Mouse (Mus musculus) cerebellum, postnatal 25 days (tissue): ENCODE measurements around the gene Gprasp1.
"Not testable (repeated sequence)": the region's sequence is repeated elsewhere in the genome, so short reads cannot be mapped to it uniquely, and the experiment has no call there.

ENCODE experiments used
- DNase-seq, 2 experiments: peaks; one replicate each; pipeline ENCODE4 v3.0.0; 2021; ENCODE audit warnings: mixed read lengths in 2 of 2

Gprasp1 gene

GRCm38 (mm10) chrX:135742304-135743055 is at the start of gene Gprasp1, which contains the start of gene Armcx5:
Gene Gprasp1 (plus strand): TSS chrX:135742733.
Gene Armcx5 (plus strand): TSS chrX:135742733.
- peak; percentile 90 to 92 for DNase-seq

- DNase-seq = no peak
Measured at GRCm38 (mm10) chrX:135693633-135694032, 48.9 kb upstream of the Gprasp1 start, which contains the start of gene Tcp11x2. Gene Tcp11x2 (minus strand): TSS chrX:135693790.

- DNase-seq = no peak
Measured at GRCm38 (mm10) chrX:135703111-135703510, 39.4 kb upstream of the Gprasp1 start.

GRCm38 (mm10) chrX:135704349-135704748 is 38.2 kb upstream of the Gprasp1 start:
- DNase-seq = no peak

GRCm38 (mm10) chrX:135712845-135713244 is 29.7 kb upstream of the Gprasp1 start:
- no peak for DNase-seq

GRCm38 (mm10) chrX:135725161-135725560 is 17.4 kb upstream of the Gprasp1 start, which contains the start of gene Tmsb15a:
Gene Tmsb15a (minus strand): TSS chrX:135725261.
- no peak for DNase-seq

- DNase-seq = no peak
Measured at GRCm38 (mm10) chrX:135738730-135739520, 3.6 kb upstream of the Gprasp1 start.

- DNase-seq = no peak
Measured at GRCm38 (mm10) chrX:135743056-135743355, 473 bp downstream of the Gprasp1 start.

GRCm38 (mm10) chrX:135745376-135745775 is 2.8 kb downstream of the Gprasp1 start:
- not testable (repeated sequence) for DNase-seq

- DNase-seq = peak; percentile 77 to 83
Measured at GRCm38 (mm10) chrX:135752832-135753231, 10.3 kb downstream of the Gprasp1 start.

- DNase-seq = peak; percentile 16 to 55
Measured at GRCm38 (mm10) chrX:135761707-135762106, 19.2 kb downstream of the Gprasp1 start.

GRCm38 (mm10) chrX:135768043-135768548 is 25.6 kb downstream of the Gprasp1 start:
- DNase-seq = no peak

- no peak for DNase-seq
Measured at GRCm38 (mm10) chrX:135768565-135768964, 26.0 kb downstream of the Gprasp1 start.

GRCm38 (mm10) chrX:135791536-135791935 is 49.0 kb downstream of the Gprasp1 start:
- no peak for DNase-seq

GRCm38 (mm10) chrX:135792326-135792725 is 49.8 kb downstream of the Gprasp1 start:
- DNase-seq = no peak

GRCm38 (mm10) chrX:135795591-135796304 is 53.2 kb downstream of the Gprasp1 start:
- peak; percentile 57 to 70 for DNase-seq

- DNase-seq = peak; percentile 46 to 51
Measured at GRCm38 (mm10) chrX:135796305-135797211, 54.0 kb downstream of the Gprasp1 start.

- DNase-seq = peak; percentile 58 to 72
Measured at GRCm38 (mm10) chrX:135797212-135797644, 54.7 kb downstream of the Gprasp1 start, which contains the start of gene Bhlhb9. Gene Bhlhb9 (plus strand): TSS chrX:135797594.

GRCm38 (mm10) chrX:135804149-135804548 is 61.6 kb downstream of the Gprasp1 start:
- no peak for DNase-seq

- peak in 1 of 2 experiments; percentile 62 for DNase-seq
Measured at GRCm38 (mm10) chrX:135805780-135806179, 63.2 kb downstream of the Gprasp1 start.

- DNase-seq = not testable (repeated sequence)
Measured at GRCm38 (mm10) chrX:135835896-135836295, 93.4 kb downstream of the Gprasp1 start.

GRCm38 (mm10) chrX:135837896-135838295 is 95.4 kb downstream of the Gprasp1 start:
- DNase-seq = no peak
